21 mouse cellular contexts compared by ENCODE assay signal in the genomic region with DNA sequence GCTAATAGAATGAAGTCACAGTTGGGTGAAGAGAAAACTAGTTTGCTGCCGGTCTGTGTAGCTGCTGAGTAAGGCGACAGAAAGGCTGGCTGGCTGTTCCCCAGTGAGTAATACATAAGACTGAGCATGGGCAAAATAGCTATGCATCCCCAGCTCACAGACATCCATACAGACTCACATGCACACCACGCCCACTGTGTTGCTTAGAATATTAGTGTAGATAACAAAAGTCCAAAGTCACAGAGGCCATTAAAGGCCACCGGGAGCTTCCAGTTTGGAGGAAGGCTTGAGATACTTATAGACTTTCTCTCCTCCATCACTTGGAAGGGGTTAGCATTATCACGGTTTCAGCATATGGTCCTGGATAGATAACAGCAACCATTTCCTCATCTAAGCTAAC.
A peak's percentile ranks its signal among the peaks of the same experiment; 100 is the strongest.
DNase-seq lines count a peak whose midpoint lies in the region; ATAC-seq lines count a peak whose summit lies in the region.
"Had no signal": no experiment of that assay in that cellular context is flagged by ENCODE, and none has a peak within 500 bp of the region (broad histone marks: within the 10 kb centered on the region; RNA-seq: fewer than 3 reads in every experiment).

No protein-coding gene starts in this region.

- no peak overlapping the region for H3K27ac ChIP-seq in intestine, embryonic 16.5 days (ENCODE audit: low read length)
- H3K27ac ChIP-seq in liver, embryonic 13.5 days, result no peak overlapping the region
- H3K27ac ChIP-seq: embryonic facial prominence, embryonic 15.5 days; forebrain, embryonic 15.5 days; heart, adult 2 months; hindbrain, embryonic 10.5 days; hindbrain, embryonic 14.5 days had no signal

- H3K4me1 ChIP-seq in intestine, embryonic 16.5 days (ENCODE audit: control insufficient read depth, insufficient read depth, low read length), result peaks cover 2% of the 10 kb centered on the region; the same call in 1 of the 2 replicates
- peaks cover 25% of the 10 kb centered on the region for H3K4me1 ChIP-seq in liver, embryonic 13.5 days (replicated peaks)

- H3K36me3 ChIP-seq in intestine, embryonic 16.5 days (ENCODE audit: control insufficient read depth, insufficient read depth, low read length), result no peaks in the 10 kb centered on the region
- H3K36me3 ChIP-seq in liver, embryonic 13.5 days, result no peaks in the 10 kb centered on the region
- H3K36me3 ChIP-seq: embryonic facial prominence, embryonic 15.5 days; forebrain, embryonic 15.5 days; G1E; hindbrain, embryonic 10.5 days had no signal

- H3K4me3 ChIP-seq in intestine, embryonic 16.5 days (ENCODE audit: low read length), result no peak overlapping the region
- H3K4me3 ChIP-seq in liver, embryonic 13.5 days (replicated peaks), result no peak overlapping the region
- H3K4me3 ChIP-seq: embryonic facial prominence, embryonic 15.5 days; erythroblast, embryonic 14.5 days; forebrain, embryonic 15.5 days; heart, adult 2 months; hindbrain, embryonic 10.5 days had no signal

- ATAC-seq in common myeloid progenitor, adult 5-6 weeks (replicated peaks; ENCODE audit: low read depth, poor library complexity, severe bottlenecking), result peak; percentile 58; the same call in 1 of the 2 replicates
- ATAC-seq in intestine, embryonic 16.5 days, result peak; percentile 78
- peak; percentile 73 for ATAC-seq in liver, embryonic 13.5 days (ENCODE audit: low read depth)
- ATAC-seq in megakaryocyte progenitor cell, adult 5-6 weeks (replicated peaks; ENCODE audit: poor library complexity), result peak; percentile 31
- ATAC-seq: activated CD4-positive, CD25-positive, alpha-beta regulatory T cell, adult 4 months; forebrain, embryonic 15.5 days; Patski had no signal

- no peaks in the 10 kb centered on the region for H3K27me3 ChIP-seq in intestine, embryonic 16.5 days (replicated peaks; ENCODE audit: control insufficient read depth, insufficient read depth, low read length)
- 0 out of 2 replicates have a peak, but pooled peaks cover 1% of the 10 kb centered on the region for H3K27me3 ChIP-seq in liver, embryonic 13.5 days
- H3K27me3 ChIP-seq: embryonic facial prominence, embryonic 15.5 days; forebrain, embryonic 15.5 days had no signal

- H3K4me2 ChIP-seq in intestine, embryonic 16.5 days (ENCODE audit: low read depth, low read length), result no peak overlapping the region
- no peak overlapping the region for H3K4me2 ChIP-seq in liver, embryonic 13.5 days
- H3K4me2 ChIP-seq: embryonic facial prominence, embryonic 15.5 days; forebrain, embryonic 15.5 days; heart, embryonic 11.5 days; hindbrain, embryonic 14.5 days had no signal

- no peaks in the 10 kb centered on the region for H3K9me3 ChIP-seq in intestine, embryonic 16.5 days (ENCODE audit: control insufficient read depth, low read length)
- H3K9me3 ChIP-seq in liver, embryonic 13.5 days (replicated peaks), result no peaks in the 10 kb centered on the region
- H3K9me3 ChIP-seq: embryonic facial prominence, embryonic 15.5 days; forebrain, embryonic 15.5 days; G1E; hindbrain, embryonic 10.5 days had no signal

- no peak overlapping the region for H3K9ac ChIP-seq in intestine, embryonic 16.5 days (ENCODE audit: low read depth, low read length)
- no peak overlapping the region for H3K9ac ChIP-seq in liver, embryonic 13.5 days
- H3K9ac ChIP-seq: embryonic facial prominence, embryonic 15.5 days; forebrain, embryonic 15.5 days; hindbrain, embryonic 14.5 days had no signal

- DNase-seq in liver, embryonic 13.5 days, result no peak
- DNase-seq in cerebellum, postnatal 14 days, result no peak
- no peak for DNase-seq in kidney, adult 9 months
- DNase-seq in layer of hippocampus, adult 8-10 months (ENCODE audit: low spot score in 2 of 2), result no peak
- DNase-seq: adrenal gland, postnatal 14 days; cerebellum, adult 11-12 months; cerebellum, adult 9-11 months; embryo, embryonic 11 days; heart, adult 2 months had no signal

- 68% methylated on average over 5 of the region's 5 CpGs for WGBS in intestine, embryonic 16.5 days
- WGBS in liver, embryonic 13.5 days (ENCODE audit: insufficient replicate concordance), result 32% methylated on average over 5 of the region's 5 CpGs
